Mouse (Mus musculus) lung, embryonic 15.5 days (tissue): Measurements from ENCODE around the gene Tnnt2. TPM values are rescaled to one million over a fixed set of nuclear protein-coding genes. Genes with fewer than 3 reads are reported as not detected.

Experiments used
- ATAC-seq: fragments of 200-750 bp; cut with Nextera tagmentation; 2 replicates; pipeline ENCODE4 v1.8.0; 2017; ENCODE audit warnings: moderate number of reproducible peaks, borderline replicate concordance; ENCODE audit not compliant: low FRiP score, low TSS enrichment; ENCODE audit errors: extremely low read depth
- H3K27ac ChIP-seq: fragments of 300-500 bp; sonication (generic); 2 replicates; pipeline ENCODE4 v1.5.1; 2015; ENCODE audit warnings: moderate library complexity, mild to moderate bottlenecking, inconsistent platforms
- H3K27me3 ChIP-seq: fragments of 300-500 bp; sonication (generic); 2 replicates; pipeline ENCODE4 v1.6.1; 2015; ENCODE audit warnings: inconsistent platforms
- H3K36me3 ChIP-seq: fragments of 300-500 bp; sonication (generic); 2 replicates; pipeline ENCODE4 v1.6.1; 2015; ENCODE audit warnings: inconsistent platforms
- H3K4me1 ChIP-seq: fragments of 300-500 bp; sonication (generic); 2 replicates; pipeline ENCODE4 v1.6.1; 2015; ENCODE audit warnings: inconsistent platforms
- H3K4me2 ChIP-seq: fragments of 300-500 bp; sonication (generic); 2 replicates; pipeline ENCODE4 v1.6.1; 2015; ENCODE audit warnings: inconsistent platforms, mild to moderate bottlenecking, moderate library complexity
- H3K4me3 ChIP-seq: fragments of 300-500 bp; sonication (generic); 2 replicates; pipeline ENCODE4 v1.5.1; 2015; ENCODE audit warnings: mild to moderate bottlenecking, inconsistent platforms
- H3K9ac ChIP-seq: fragments of 300-500 bp; sonication (generic); 2 replicates; pipeline ENCODE4 v1.6.1; 2015; ENCODE audit warnings: inconsistent platforms
- H3K9me3 ChIP-seq: fragments of 300-500 bp; sonication (generic); 2 replicates; pipeline ENCODE4 v1.6.1; 2016; ENCODE audit warnings: inconsistent platforms
- whole genome bisulfite sequencing: fragments of 180-500 bp; shearing (Covaris S2); methylation state at CpG from one replicate; pipeline ENCODE4 v1.1.7; 2015; 5-methylcytosine and 5-hydroxymethylcytosine counted together
- polyA plus RNA-seq: library from polyadenylated mRNA; unstranded; fragments of >200 nt; fragmentation: Nextera tagmentation; extraction: Ambion mirVana; gene quantifications from 2 replicates; pipeline ENCODE4 v1.2.1, GENCODE M21; 2015

Gene Tnnt2
- polyA plus RNA-seq, 1 experiment from 2014 or later: 190 TPM

DNA sequence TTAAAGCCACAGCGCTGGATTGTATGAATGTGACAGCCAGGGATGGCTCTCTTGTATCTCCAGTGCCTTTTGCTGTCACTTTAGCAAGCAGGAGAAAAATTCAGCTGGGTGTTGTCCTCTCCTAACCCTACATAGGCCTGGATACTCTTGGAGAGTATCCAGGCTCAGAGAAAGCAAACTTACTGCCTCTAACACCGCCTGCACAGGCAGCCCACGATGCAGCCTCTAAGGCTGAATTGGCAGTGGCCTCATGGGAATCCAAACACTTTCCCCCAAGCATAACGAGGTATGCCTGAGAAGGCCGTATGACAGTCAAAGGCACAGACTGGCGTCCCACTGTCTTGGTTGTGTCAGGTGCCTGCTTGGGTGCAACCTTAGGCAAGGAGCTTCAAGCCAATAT, 56.1 kb downstream of the Tnnt2 start:
- no peaks in the 10 kb centered on the region for H3K36me3 ChIP-seq
- no peak overlapping the region for H3K9ac ChIP-seq
- H3K27ac ChIP-seq: no peak overlapping the region
- H3K4me3 ChIP-seq: no peak overlapping the region
- no peak overlapping the region for H3K4me2 ChIP-seq
- no peaks in the 10 kb centered on the region for H3K9me3 ChIP-seq
- no peaks in the 10 kb centered on the region for H3K27me3 ChIP-seq
- H3K4me1 ChIP-seq: 0 out of 2 replicates have a peak, but pooled peaks cover 3% of the 10 kb centered on the region
- no peak for ATAC-seq
- WGBS: 52% methylated on average over 6 of the region's 6 CpGs

DNA sequence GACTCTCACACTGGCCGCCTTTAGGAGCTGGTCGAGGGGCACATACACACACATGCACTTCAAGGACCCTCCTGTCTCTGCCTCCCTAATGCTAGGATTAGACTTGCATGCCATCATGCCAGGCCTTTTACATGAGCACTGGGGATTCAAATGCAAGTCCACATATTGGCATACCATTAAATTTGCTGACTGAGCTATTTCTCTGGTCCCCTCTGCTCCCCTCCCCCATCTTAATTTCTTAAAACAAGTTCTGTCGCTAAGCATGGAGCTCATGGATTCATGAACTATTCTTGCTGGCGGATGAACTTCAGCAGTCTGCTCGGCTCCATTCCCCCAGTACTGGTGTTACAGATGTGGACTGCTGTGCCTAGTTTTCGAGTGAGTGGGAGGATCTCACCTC, 56.6 kb downstream of the Tnnt2 start:
- Histone ChIP-seq H3K9me3 (no peaks in the 10 kb centered on the region), H3K4me3 (no peak overlapping the region), H3K27me3 (no peaks in the 10 kb centered on the region), H3K4me1 (0 out of 2 replicates have a peak, but pooled peaks cover 3% of the 10 kb centered on the region), H3K9ac (no peak overlapping the region), H3K4me2 (no peak overlapping the region), H3K36me3 (no peaks in the 10 kb centered on the region), H3K27ac (no peak overlapping the region)
- no peak for ATAC-seq
- WGBS: 74% methylated on average over 6 of the region's 6 CpGs

DNA sequence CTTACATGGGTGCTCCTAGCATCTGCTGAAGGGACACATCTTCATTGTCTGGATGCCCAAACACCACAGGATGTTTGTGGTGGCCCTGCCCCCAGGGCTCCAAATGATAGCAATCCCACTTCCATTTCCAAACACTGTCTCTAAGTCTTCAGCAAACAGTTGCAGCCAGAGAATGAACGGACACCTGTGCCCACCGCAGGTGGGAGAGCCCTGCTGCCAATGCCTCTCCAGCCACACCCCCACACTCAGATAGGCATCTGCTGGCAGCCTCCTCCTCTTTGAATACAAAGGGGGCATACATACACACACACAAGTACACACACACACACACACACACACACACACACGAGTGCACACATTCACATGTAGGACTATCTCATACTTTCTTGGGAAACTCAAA, 57.2 kb downstream of the Tnnt2 start:
- Histone ChIP-seq H3K4me2 (no peak overlapping the region), H3K36me3 (no peaks in the 10 kb centered on the region), H3K27ac (no peak overlapping the region), H3K27me3 (no peaks in the 10 kb centered on the region), H3K9me3 (no peaks in the 10 kb centered on the region), H3K4me3 (no peak overlapping the region), H3K4me1 (0 out of 2 replicates have a peak, but pooled peaks cover 3% of the 10 kb centered on the region), H3K9ac (no peak overlapping the region)
- WGBS: 62% methylated on average over 3 of the region's 3 CpGs
- no peak for ATAC-seq

DNA sequence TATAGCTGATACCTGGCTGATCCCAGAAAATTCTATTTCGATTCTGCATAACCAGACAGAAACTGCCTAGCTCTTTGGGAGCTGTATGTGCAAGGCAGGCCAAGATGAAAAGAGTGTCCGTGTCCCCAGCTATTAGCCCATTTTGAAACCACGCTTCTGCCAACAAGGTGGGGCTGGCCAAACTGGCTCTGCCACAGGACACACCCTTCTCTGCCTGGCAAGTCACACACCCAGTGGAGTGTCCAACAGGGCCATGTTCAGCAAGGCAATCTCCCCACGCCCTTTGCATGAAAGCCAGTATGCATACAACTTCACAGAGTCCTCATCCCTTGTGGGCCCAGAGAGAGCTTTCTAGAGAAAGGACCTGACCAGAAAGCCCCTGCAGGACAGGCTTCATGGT, 59.2 kb downstream of the Tnnt2 start:
- 73% methylated on average over 4 of the region's 4 CpGs for WGBS
- Histone ChIP-seq H3K4me2 (no peak overlapping the region), H3K27ac (no peak overlapping the region), H3K36me3 (no peaks in the 10 kb centered on the region), H3K4me3 (no peak overlapping the region), H3K27me3 (no peaks in the 10 kb centered on the region; the same call in 1 of the 2 replicates), H3K4me1 (0 out of 2 replicates have a peak, but pooled peaks cover 3% of the 10 kb centered on the region), H3K9me3 (no peaks in the 10 kb centered on the region), H3K9ac (no peak overlapping the region)
- ATAC-seq: no peak

DNA sequence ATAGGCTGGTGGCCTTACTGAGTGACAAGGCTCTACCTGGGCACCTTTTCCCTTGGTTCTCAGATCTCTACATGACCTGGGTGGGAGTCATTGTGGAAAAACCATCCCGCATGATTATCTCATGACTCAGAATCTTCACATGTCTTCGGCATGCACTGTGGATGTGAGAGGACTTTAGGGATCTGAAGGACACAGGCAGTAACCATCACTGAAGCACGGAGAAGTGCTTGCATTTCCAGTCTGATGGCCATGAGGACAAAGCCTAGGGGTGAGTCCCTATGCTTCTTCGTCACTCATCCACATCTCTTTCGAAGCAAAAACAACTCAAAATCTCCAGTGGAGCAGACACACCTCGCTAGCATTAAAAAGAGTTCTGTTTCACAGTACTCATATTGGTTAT, 63.1 kb downstream of the Tnnt2 start:
- no peak overlapping the region for H3K4me2 ChIP-seq
- no peak overlapping the region for H3K27ac ChIP-seq
- no peak overlapping the region for H3K9ac ChIP-seq
- H3K27me3 ChIP-seq: no peaks in the 10 kb centered on the region; the same call in 1 of the 2 replicates
- WGBS: 85% methylated on average over 6 of the region's 6 CpGs
- H3K4me1 ChIP-seq: no peaks in the 10 kb centered on the region
- no peak for ATAC-seq
- H3K36me3 ChIP-seq: no peaks in the 10 kb centered on the region
- no peaks in the 10 kb centered on the region for H3K9me3 ChIP-seq
- no peak overlapping the region for H3K4me3 ChIP-seq

DNA sequence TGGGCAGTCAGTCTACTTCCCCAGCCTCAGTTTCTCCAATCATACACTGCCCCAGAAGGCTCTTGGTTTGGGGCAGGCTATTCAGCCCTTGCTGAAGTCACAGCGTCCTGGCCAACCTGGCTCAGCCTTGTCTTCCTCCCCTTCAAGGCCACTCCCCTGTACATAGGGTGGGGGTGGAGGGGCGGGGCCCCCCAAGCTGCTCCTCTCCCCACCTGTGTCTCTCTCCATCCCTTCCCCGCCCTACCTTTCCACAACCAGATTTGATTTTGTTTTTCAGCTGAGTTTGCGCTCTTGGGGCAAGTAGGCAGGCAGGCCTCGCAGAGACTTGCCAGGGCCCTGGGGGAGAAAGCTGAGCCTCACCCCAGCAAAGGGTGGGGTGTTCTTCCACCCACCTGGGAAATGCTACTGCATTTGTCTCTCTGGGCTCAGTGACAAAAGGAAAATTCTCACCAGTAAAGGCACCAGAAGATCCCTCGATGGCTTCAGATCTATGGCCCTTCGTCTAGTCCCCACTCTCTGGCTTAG, 63.9 kb downstream of the Tnnt2 start:
- Histone ChIP-seq H3K4me3 (no peak overlapping the region), H3K9ac (no peak overlapping the region), H3K4me2 (no peak overlapping the region), H3K4me1 (no peaks in the 10 kb centered on the region), H3K9me3 (no peaks in the 10 kb centered on the region), H3K27me3 (no peaks in the 10 kb centered on the region; the same call in 1 of the 2 replicates), H3K36me3 (no peaks in the 10 kb centered on the region), H3K27ac (no peak overlapping the region)
- WGBS: 56% methylated on average over 7 of the region's 7 CpGs
- ATAC-seq: no peak

Other genes with a start within 250 kb of the Tnnt2 start
- 10.7 and 11.6 TPM in 2 replicates for gene Nav1, start 229.1 kb upstream of the Tnnt2 start, polyA plus RNA-seq
- gene Csrp1, start 116.3 kb upstream of the Tnnt2 start, polyA plus RNA-seq: 275 and 280 TPM in 2 replicates
- gene Phlda3, start 70.2 kb upstream of the Tnnt2 start, polyA plus RNA-seq: 79.9 and 80.0 TPM in 2 replicates
- gene Tnni1, start 56.9 kb upstream of the Tnnt2 start, polyA plus RNA-seq: 97.5 and 117 TPM in 2 replicates
- gene Lad1, start 17.8 kb upstream of the Tnnt2 start, polyA plus RNA-seq: 14.9 and 17.0 TPM in 2 replicates
- gene Pkp1, start 82.9 kb downstream of the Tnnt2 start, polyA plus RNA-seq: 0.20 and 0.67 TPM in 2 replicates
- not detected in 2 replicates for gene Igfn1, start 170.0 kb downstream of the Tnnt2 start, polyA plus RNA-seq
- 153 and 162 TPM in 2 replicates for gene Tmem9, start 171.8 kb downstream of the Tnnt2 start, polyA plus RNA-seq
- not detected in 2 replicates for gene Ascl5, start 214.4 kb downstream of the Tnnt2 start, polyA plus RNA-seq
- 0.10 and 0.14 TPM in 2 replicates for gene Cacna1s, start 216.4 kb downstream of the Tnnt2 start, polyA plus RNA-seq